In genomic region chr17:67584937-67585579, GRCm38 (mm10) we compare ENCODE assay signal across 8 mouse cellular contexts. TPM values are rescaled to one million over a fixed set of nuclear protein-coding genes. Genes with fewer than 3 reads are reported as not detected.
DNase-seq lines count a peak whose midpoint lies in the region; ATAC-seq and TF ChIP-seq lines count a peak whose summit lies in the region.

No protein-coding gene starts in this region.

- no peak overlapping the region for H3K9ac ChIP-seq in heart, embryonic 11.5 days (ENCODE audit: low read depth, low read length)
- H3K9ac ChIP-seq in embryonic facial prominence, embryonic 11.5 days (replicated peaks; ENCODE audit: low read length): no peak overlapping the region
- no peak overlapping the region for H3K9ac ChIP-seq in midbrain, postnatal 0 days (replicated peaks; ENCODE audit: low read length, poor library complexity, severe bottlenecking)
- H3K9ac ChIP-seq in stomach, postnatal 0 days (ENCODE audit: low read length): no peak overlapping the region

- ATAC-seq in heart, embryonic 11.5 days (replicated peaks; ENCODE audit: insufficient number of reproducible peaks, low FRiP score, low TSS enrichment): no peak
- ATAC-seq in embryonic facial prominence, embryonic 11.5 days (replicated peaks; ENCODE audit: insufficient number of reproducible peaks, low FRiP score, low TSS enrichment, low read depth): peak; percentile 34; the same call in 1 of the 2 replicates
- peak; percentile 82 for ATAC-seq in midbrain, postnatal 0 days (ENCODE audit: low FRiP score)
- no peak for ATAC-seq in stomach, postnatal 0 days (ENCODE audit: low FRiP score, low TSS enrichment)

- no peaks in the 10 kb centered on the region for H3K9me3 ChIP-seq in heart, embryonic 11.5 days (replicated peaks; ENCODE audit: control insufficient read depth, low read length)
- no peaks in the 10 kb centered on the region for H3K9me3 ChIP-seq in embryonic facial prominence, embryonic 11.5 days (replicated peaks; ENCODE audit: control insufficient read depth, low read length)
- no peaks in the 10 kb centered on the region for H3K9me3 ChIP-seq in limb, embryonic 10.5 days (replicated peaks)
- H3K9me3 ChIP-seq in midbrain, postnatal 0 days (ENCODE audit: low read length): no peaks in the 10 kb centered on the region
- no peaks in the 10 kb centered on the region for H3K9me3 ChIP-seq in stomach, postnatal 0 days (ENCODE audit: control insufficient read depth, low read length)

- WGBS in heart, embryonic 11.5 days (ENCODE audit: insufficient replicate concordance): 26% methylated on average over 6 of the region's 6 CpGs
- 22% methylated on average over 6 of the region's 6 CpGs for WGBS in embryonic facial prominence, embryonic 11.5 days
- WGBS in limb, embryonic 10.5 days: 30% methylated on average over 6 of the region's 6 CpGs
- 13% methylated on average over 6 of the region's 6 CpGs for WGBS in midbrain, postnatal 0 days
- WGBS in stomach, postnatal 0 days: 16% methylated on average over 6 of the region's 6 CpGs

- H3K27me3 ChIP-seq in heart, embryonic 11.5 days (ENCODE audit: control insufficient read depth, insufficient read depth, low read length): no peaks in the 10 kb centered on the region
- H3K27me3 ChIP-seq in embryonic facial prominence, embryonic 11.5 days (ENCODE audit: control insufficient read depth, insufficient read depth, low read length): no peaks in the 10 kb centered on the region
- peaks cover 9% of the 10 kb centered on the region; the same call in 1 of the 2 replicates for H3K27me3 ChIP-seq in limb, embryonic 10.5 days (ENCODE audit: low read depth, poor library complexity, severe bottlenecking)
- H3K27me3 ChIP-seq in midbrain, postnatal 0 days (ENCODE audit: insufficient read depth, low read length): no peaks in the 10 kb centered on the region
- no peaks in the 10 kb centered on the region for H3K27me3 ChIP-seq in stomach, postnatal 0 days (ENCODE audit: control insufficient read depth, insufficient read depth, low read length)

- no peaks in the 10 kb centered on the region for H3K4me1 ChIP-seq in heart, embryonic 11.5 days (ENCODE audit: control insufficient read depth, insufficient read depth, low read length)
- H3K4me1 ChIP-seq in embryonic facial prominence, embryonic 11.5 days (ENCODE audit: control insufficient read depth, insufficient read depth, low read length): no peaks in the 10 kb centered on the region
- no peaks in the 10 kb centered on the region for H3K4me1 ChIP-seq in limb, embryonic 10.5 days
- H3K4me1 ChIP-seq in midbrain, postnatal 0 days (ENCODE audit: insufficient read depth, low read length): no peaks in the 10 kb centered on the region
- no peaks in the 10 kb centered on the region for H3K4me1 ChIP-seq in stomach, postnatal 0 days (replicated peaks; ENCODE audit: control insufficient read depth, insufficient read depth)

- H3K27ac ChIP-seq in heart, embryonic 11.5 days (ENCODE audit: low read depth, low read length): no peak overlapping the region
- no peak overlapping the region for H3K27ac ChIP-seq in embryonic facial prominence, embryonic 11.5 days (replicated peaks; ENCODE audit: low read depth, low read length)
- no peak overlapping the region for H3K27ac ChIP-seq in limb, embryonic 10.5 days
- H3K27ac ChIP-seq in midbrain, postnatal 0 days (ENCODE audit: low read depth, low read length): no peak overlapping the region
- H3K27ac ChIP-seq in stomach, postnatal 0 days (replicated peaks): no peak overlapping the region

- peak; percentile 91 for DNase-seq in heart, adult 11 months
- peak; percentile 94 for DNase-seq in embryonic facial prominence, embryonic 11.5 days (ENCODE audit: low spot score)
- peak; percentile 85 for DNase-seq in heart, adult 8-10 months (ENCODE audit: low spot score)
- DNase-seq in kidney, adult 9 months: peak; percentile 79
- peak; percentile 85 for DNase-seq in limb, embryonic 10.5 days (ENCODE audit: low spot score)
- DNase-seq in midbrain, postnatal 0 days (ENCODE audit: low spot score): peak; percentile 94
- peak; percentile 68 for DNase-seq in stomach, postnatal 0 days (ENCODE audit: low spot score)

- TF ChIP-seq EP300 in stomach, postnatal 0 days (optimal IDR thresholded peaks at IDR 0.05): no peak

- TF ChIP-seq CTCF in midbrain, postnatal 0 days (IDR thresholded peaks at IDR 0.05): peak; percentile 92
- peak; percentile 88 for TF ChIP-seq CTCF in stomach, postnatal 0 days (IDR thresholded peaks at IDR 0.05; ENCODE audit: low read depth)

- H3K36me3 ChIP-seq in heart, embryonic 11.5 days (ENCODE audit: control insufficient read depth, insufficient read depth, low read length): no peaks in the 10 kb centered on the region
- no peaks in the 10 kb centered on the region for H3K36me3 ChIP-seq in embryonic facial prominence, embryonic 11.5 days (replicated peaks; ENCODE audit: control insufficient read depth, insufficient read depth, low read depth, low read length)
- no peaks in the 10 kb centered on the region for H3K36me3 ChIP-seq in limb, embryonic 10.5 days
- no peaks in the 10 kb centered on the region for H3K36me3 ChIP-seq in midbrain, postnatal 0 days (ENCODE audit: insufficient read depth, low read length)
- no peaks in the 10 kb centered on the region for H3K36me3 ChIP-seq in stomach, postnatal 0 days (ENCODE audit: control insufficient read depth, insufficient read depth, low read length)

- no peak overlapping the region for H3K4me2 ChIP-seq in heart, embryonic 11.5 days
- no peak overlapping the region for H3K4me2 ChIP-seq in embryonic facial prominence, embryonic 11.5 days (ENCODE audit: low read depth, low read length)
- no peak overlapping the region for H3K4me2 ChIP-seq in midbrain, postnatal 0 days (ENCODE audit: low read depth, low read length, poor library complexity, severe bottlenecking)
- H3K4me2 ChIP-seq in stomach, postnatal 0 days (replicated peaks; ENCODE audit: low read depth): no peak overlapping the region

- H3K4me3 ChIP-seq in heart, embryonic 11.5 days (ENCODE audit: low read depth, low read length): no peak overlapping the region
- no peak overlapping the region for H3K4me3 ChIP-seq in embryonic facial prominence, embryonic 11.5 days (ENCODE audit: low read depth, low read length)
- no peak overlapping the region for H3K4me3 ChIP-seq in limb, embryonic 10.5 days
- H3K4me3 ChIP-seq in midbrain, postnatal 0 days (ENCODE audit: low read depth, low read length): no peak overlapping the region
- H3K4me3 ChIP-seq in stomach, postnatal 0 days (ENCODE audit: low read depth, low read length): no peak overlapping the region

RNA-seq across cellular contexts. Expression of gene Lrrc30, which starts 47.5 kb away (rescaled TPM):
- not detected in 2 replicates for polyA plus RNA-seq in heart, embryonic 11.5 days (2014; fragmentation: Nextera tagmentation; extraction: Ambion mirVana)
- not detected in 2 replicates for polyA plus RNA-seq in embryonic facial prominence, embryonic 11.5 days (2014; fragmentation: Nextera tagmentation; extraction: Ambion mirVana)
- total RNA-seq in heart, adult 8-10 months (2022): under 1 TPM; 0.28 to 0.60 (median 0.43) TPM
- polyA plus RNA-seq in limb, embryonic 10.5 days (2016; fragmentation: Nextera tagmentation; extraction: Ambion mirVana): 0.08 TPM in 1 of 2 replicates, not detected in the other
- not detected in 2 replicates for total RNA-seq in midbrain, postnatal 0 days (2014; rRNA removed)
- polyA plus RNA-seq in midbrain, postnatal 0 days (2015; fragmentation: Nextera tagmentation; extraction: Ambion mirVana): not detected in 2 replicates
- polyA plus RNA-seq in stomach, postnatal 0 days (2015; fragmentation: Nextera tagmentation; extraction: Ambion mirVana): not detected in 2 replicates

Comparison
In these comparisons a context has a peak if more than half of its experiments do, and no peak if none do; other contexts are left out.
1. ATAC-seq: peak in embryonic facial prominence, embryonic 11.5 days (single experiment) and midbrain, postnatal 0 days (single experiment); none in heart, embryonic 11.5 days (single experiment) and stomach, postnatal 0 days (single experiment).
2. Peak in every context shown above with its lines, with median percentiles within 50 percentile points of each other: DNase-seq.